14 mouse cellular contexts compared by ENCODE assay signal in the genomic region with DNA sequence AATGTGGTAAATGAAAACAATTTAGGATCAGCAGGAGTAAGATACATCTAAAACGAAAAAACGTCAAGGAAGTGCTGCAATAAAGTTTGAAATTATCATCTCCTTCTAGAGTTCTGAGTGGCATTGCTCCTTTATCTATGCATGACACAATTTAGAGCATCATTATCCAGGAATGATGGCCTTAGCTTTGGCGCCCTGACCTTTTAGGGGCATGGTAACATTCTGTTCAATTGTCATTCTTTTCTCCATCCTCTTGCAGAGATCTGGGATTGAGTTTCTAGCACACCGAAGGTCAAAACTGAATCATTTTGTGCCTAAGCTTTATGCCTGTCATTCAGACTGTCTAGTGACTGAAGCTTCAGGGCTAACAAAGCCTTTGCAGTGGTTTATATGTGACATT.
A peak's percentile ranks its signal among the peaks of the same experiment; 100 is the strongest.
DNase-seq lines count a peak whose midpoint lies in the region.
"Had no signal": no experiment of that assay in that cellular context is flagged by ENCODE, and none has a peak within 500 bp of the region (broad histone marks: within the 10 kb centered on the region; RNA-seq: fewer than 3 reads in every experiment).

No protein-coding gene starts in this region.

- DNase-seq in adrenal gland, adult (ENCODE audit: inconsistent age in 2 of 2, low spot score in 1 of 2) = peak; percentile 55 to 76
- no peak for DNase-seq in adrenal gland, adult 18-20 months (ENCODE audit: low spot score in 2 of 2)
- DNase-seq in adrenal gland, adult 8-10 months = peak; percentile 30
- peak; percentile 29 for DNase-seq in adrenal gland, postnatal 14 days
- peak; percentile 46 to 50 for DNase-seq in adrenal gland, postnatal 36 days
- DNase-seq in layer of hippocampus, adult 9-10 months (ENCODE audit: low spot score) = no peak
- DNase-seq in cerebellum, adult 18-20 months = no peak
- DNase-seq: B cell, adult 2 months; cerebellum, adult 11 months; cerebellum, adult 2 months; cerebellum, adult 9-10 months; cerebellum, postnatal 10 days; cerebellum, postnatal 25 days; forebrain, postnatal 0 days had no signal

Comparison
In these comparisons a context has a peak if more than half of its experiments do, and no peak if none do; other contexts are left out.
1. DNase-seq: peak in adrenal gland, adult (2 of 2), adrenal gland, adult 8-10 months (single experiment), adrenal gland, postnatal 14 days (single experiment) and adrenal gland, postnatal 36 days (2 of 2); none in adrenal gland, adult 18-20 months (0 of 2), layer of hippocampus, adult 9-10 months (single experiment) and cerebellum, adult 18-20 months (0 of 2).